ENCODE assay signal across 8 mouse cellular contexts in the genomic region with DNA sequence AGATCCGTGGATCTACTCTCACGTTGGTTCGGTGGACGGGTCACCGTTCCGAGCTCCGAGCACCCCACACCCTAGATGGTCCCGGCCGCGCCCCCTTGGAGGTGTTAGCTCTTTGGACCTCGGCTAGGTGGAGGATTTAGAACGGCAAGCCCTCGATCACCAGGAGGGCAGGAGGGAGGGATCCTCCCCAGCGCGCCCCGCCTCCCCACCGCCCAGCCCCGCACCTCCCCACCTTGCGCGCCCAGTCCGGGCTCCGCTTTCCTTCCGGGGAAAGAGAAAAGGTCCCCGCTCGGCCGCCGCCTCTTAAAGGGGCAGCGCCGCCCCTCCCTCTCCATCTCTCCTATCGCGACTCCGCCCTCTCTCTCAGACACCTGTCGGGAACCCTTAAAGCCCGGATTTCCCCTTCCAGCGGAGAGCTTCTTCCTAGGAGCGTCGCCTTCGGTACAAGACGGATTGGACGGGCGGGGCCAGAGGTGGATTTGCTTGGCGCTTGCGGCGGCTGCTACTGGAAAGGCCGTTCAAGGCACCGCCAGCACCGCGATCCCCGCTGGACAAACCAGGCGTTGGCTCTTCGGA. TPM values are rescaled to one million over a fixed set of nuclear protein-coding genes. Genes with fewer than 3 reads are reported as not detected.
DNase-seq lines count a peak whose midpoint lies in the region; ATAC-seq and TF ChIP-seq lines count a peak whose summit lies in the region.

A gene (minus strand): TSS at position 266 of the 576 bp plus-strand sequence.

- under 1% methylated on average over 32 of the region's 51 CpGs for WGBS in embryonic facial prominence, embryonic 14.5 days
- WGBS in heart, embryonic 13.5 days = under 1% methylated on average over 51 of the region's 51 CpGs
- WGBS in kidney, postnatal 0 days = under 1% methylated on average over 44 of the region's 51 CpGs

- TF ChIP-seq CTCF in kidney, postnatal 0 days (IDR thresholded peaks at IDR 0.05; ENCODE audit: low read depth) = no peak

- H3K27me3 ChIP-seq in embryonic facial prominence, embryonic 14.5 days (replicated peaks; ENCODE audit: control insufficient read depth, insufficient read depth, low read length) = peaks cover 30% of the 10 kb centered on the region
- peaks cover 37% of the 10 kb centered on the region for H3K27me3 ChIP-seq in heart, embryonic 13.5 days (replicated peaks)
- no peaks in the 10 kb centered on the region for H3K27me3 ChIP-seq in kidney, postnatal 0 days (ENCODE audit: insufficient read depth, low read length)

- peak within 1 kb of the TSS; percentile 96 for H3K4me2 ChIP-seq in embryonic facial prominence, embryonic 14.5 days (ENCODE audit: low read depth, low read length)
- H3K4me2 ChIP-seq in heart, embryonic 13.5 days = peak within 1 kb of the TSS; percentile 77
- H3K4me2 ChIP-seq in kidney, postnatal 0 days (ENCODE audit: low read length) = peak within 1 kb of the TSS; percentile 89

- peak within 1 kb of the TSS; percentile 18; the same call in 1 of the 2 replicates for H3K27ac ChIP-seq in embryonic facial prominence, embryonic 14.5 days (replicated peaks; ENCODE audit: low read depth, low read length)
- H3K27ac ChIP-seq in heart, embryonic 13.5 days (replicated peaks) = peak within 1 kb of the TSS; percentile 80
- H3K27ac ChIP-seq in kidney, postnatal 0 days = peak within 1 kb of the TSS; percentile 91

- no peaks in the 10 kb centered on the region for H3K9me3 ChIP-seq in embryonic facial prominence, embryonic 14.5 days (ENCODE audit: control insufficient read depth, low read length)
- no peaks in the 10 kb centered on the region for H3K9me3 ChIP-seq in heart, embryonic 13.5 days
- H3K9me3 ChIP-seq in kidney, postnatal 0 days (replicated peaks; ENCODE audit: low read length) = no peaks in the 10 kb centered on the region

- peak within 1 kb of the TSS; percentile 64 for H3K9ac ChIP-seq in embryonic facial prominence, embryonic 14.5 days (ENCODE audit: low read depth, low read length)
- peak within 1 kb of the TSS; percentile 88 for H3K9ac ChIP-seq in heart, embryonic 13.5 days
- peak within 1 kb of the TSS; percentile 77 for H3K9ac ChIP-seq in kidney, postnatal 0 days (ENCODE audit: low read depth, low read length)

- H3K4me1 ChIP-seq in embryonic facial prominence, embryonic 14.5 days (ENCODE audit: control insufficient read depth, insufficient read depth, low read length) = peaks cover 8% of the 10 kb centered on the region
- H3K4me1 ChIP-seq in heart, embryonic 13.5 days = peaks cover 85% of the 10 kb centered on the region
- peaks cover 59% of the 10 kb centered on the region for H3K4me1 ChIP-seq in kidney, postnatal 0 days (replicated peaks; ENCODE audit: insufficient read depth, low read length)

- DNase-seq in 3134 (ENCODE audit: extremely low read depth, insufficient read length, low spot score) (peak; percentile 92), liver (peak; percentile 61)
- peak; percentile 86 for DNase-seq in adrenal gland, postnatal 14 days
- peak; percentile 84 for DNase-seq in embryonic facial prominence, embryonic 14.5 days (ENCODE audit: low spot score)
- peak; percentile 85 for DNase-seq in kidney, postnatal 0 days (ENCODE audit: low spot score)
- DNase-seq in naive thymus-derived CD4-positive, alpha-beta T cell, adult 2 months (ENCODE audit: low read depth) = peak; percentile 60
- DNase-seq in testis, postnatal 14 days (ENCODE audit: low spot score) = peak; percentile 65

- ATAC-seq in embryonic facial prominence, embryonic 14.5 days (ENCODE audit: low read depth) = peak; percentile 79
- ATAC-seq in heart, embryonic 13.5 days (ENCODE audit: extremely low read depth, insufficient number of reproducible peaks, low FRiP score, low TSS enrichment) = peak; percentile 40; the same call in 1 of the 2 replicates
- ATAC-seq in kidney, postnatal 0 days (replicated peaks; ENCODE audit: low FRiP score, low read depth) = peak; percentile 68

- H3K36me3 ChIP-seq in embryonic facial prominence, embryonic 14.5 days (ENCODE audit: control insufficient read depth, insufficient read depth, low read length) = no peaks in the 10 kb centered on the region
- no peaks in the 10 kb centered on the region for H3K36me3 ChIP-seq in heart, embryonic 13.5 days
- no peaks in the 10 kb centered on the region for H3K36me3 ChIP-seq in kidney, postnatal 0 days (ENCODE audit: insufficient read depth, low read length)

- peak within 1 kb of the TSS; percentile 58 for H3K4me3 ChIP-seq in embryonic facial prominence, embryonic 14.5 days (ENCODE audit: low read depth, low read length)
- peak within 1 kb of the TSS; percentile 71 for H3K4me3 ChIP-seq in heart, embryonic 13.5 days
- H3K4me3 ChIP-seq in kidney, postnatal 0 days (replicated peaks; ENCODE audit: low read depth, low read length) = peak within 1 kb of the TSS; percentile 66

RNA-seq across cellular contexts. Expression of the gene that starts here (rescaled TPM):
- total RNA-seq in adrenal gland, postnatal 14 days (2021) = 33.9 and 36.1 TPM in 2 replicates
- polyA plus RNA-seq in embryonic facial prominence, embryonic 14.5 days (2014; fragmentation: Nextera tagmentation; extraction: Ambion mirVana) = 8.3 and 9.4 TPM in 2 replicates
- polyA plus RNA-seq in heart, embryonic 13.5 days (2015; fragmentation: Nextera tagmentation; extraction: Ambion mirVana) = 10.2 and 12.2 TPM in 2 replicates
- 24.4 and 26.1 TPM in 2 replicates for polyA plus RNA-seq in kidney, postnatal 0 days (2015; fragmentation: Nextera tagmentation; extraction: Ambion mirVana)

Comparison
In these comparisons a context has a peak if more than half of its experiments do, and no peak if none do; other contexts are left out.
1. Peak in every context shown above with its lines: DNase-seq, ATAC-seq, H3K4me3 ChIP-seq and H3K27ac ChIP-seq.
2. H3K27ac ChIP-seq: peak in every context shown above with its lines; median percentile 91 in kidney, postnatal 0 days; 80 in heart, embryonic 13.5 days; 18 in embryonic facial prominence, embryonic 14.5 days.